Mouse (Mus musculus) C2C12 (cell line): ENCODE measurements at regions not wholly inside any gene's neighbourhood (a gene's known extent, or its start where the extent isn't known, plus 50 kb on each side); places are given as distances from the start of the nearest gene placed in this dataset.

Experiments
- H3K27me3 ChIP-seq: one replicate; pipeline ENCODE4 v1.6.1; 2011; ENCODE audit not compliant: control insufficient read depth, insufficient read depth, insufficient read length
- H3K36me3 ChIP-seq: one replicate; pipeline ENCODE4 v1.6.1; 2011; ENCODE audit not compliant: control insufficient read depth, insufficient read depth
- H3K4me3 ChIP-seq: one replicate; pipeline ENCODE4 v1.5.1; 2011; ENCODE audit warnings: mild to moderate bottlenecking, control low read depth; ENCODE audit not compliant: poor library complexity, insufficient read depth, severe bottlenecking
- H3K79me2 ChIP-seq: one replicate; pipeline ENCODE4 v1.6.1; 2011; ENCODE audit not compliant: control insufficient read depth, insufficient read depth
- H3K79me3 ChIP-seq: one replicate; pipeline ENCODE4 v1.6.1; 2011; ENCODE audit warnings: low read depth, control low read depth
- H3ac ChIP-seq: one replicate; pipeline ENCODE3; 2011; ENCODE audit warnings: low read depth; ENCODE audit not compliant: control insufficient read depth, insufficient read length
- CEBPB ChIP-seq: IDR thresholded peaks from one replicate; pipeline ENCODE4 v1.6.1; 2011; ENCODE audit warnings: low read depth, mild to moderate bottlenecking, control low read depth, moderate library complexity
- CTCF ChIP-seq: IDR thresholded peaks from one replicate; pipeline ENCODE4 v1.5.1; 2011; ENCODE audit not compliant: control insufficient read depth, insufficient read depth, insufficient read length
- FOSL1 ChIP-seq: IDR thresholded peaks from one replicate; pipeline ENCODE4 v1.8.0; 2011; ENCODE audit warnings: mild to moderate bottlenecking, low read length; ENCODE audit not compliant: poor library complexity, insufficient read depth, severe bottlenecking
- MAX ChIP-seq: IDR thresholded peaks from one replicate; pipeline ENCODE4 v1.6.1; 2011; ENCODE audit warnings: mild to moderate bottlenecking, control low read depth
- MYOD1 ChIP-seq: IDR thresholded peaks from one replicate; pipeline ENCODE4 v1.6.1; 2011; ENCODE audit warnings: low read depth; ENCODE audit not compliant: control insufficient read depth, insufficient read length
- MYOG ChIP-seq: IDR thresholded peaks from one replicate; pipeline ENCODE4 v1.6.1; 2011; ENCODE audit not compliant: control insufficient read depth, insufficient read length; ENCODE audit errors: extremely low read depth
- USF1 ChIP-seq: IDR thresholded peaks from one replicate; pipeline ENCODE4 v1.6.1; 2011; ENCODE audit warnings: low read depth, mild to moderate bottlenecking, control low read depth, moderate library complexity

- no peaks in the 10 kb centered on the region for H3K79me2 ChIP-seq
- no peaks in the 10 kb centered on the region for H3K27me3 ChIP-seq
- no peak overlapping the region for H3K4me3 ChIP-seq
- H3K36me3 ChIP-seq: no peaks in the 10 kb centered on the region
- H3K79me3 ChIP-seq: no peaks in the 10 kb centered on the region
- H3ac ChIP-seq: no peak overlapping the region
- TF ChIP-seq FOSL1: no peak
- no peak for TF ChIP-seq MYOG
- TF ChIP-seq MYOD1: no peak
These were observed 157.6 kb upstream of the Rspo3 start for GRCm38 (mm10) chr10:29693009-29693935.

GRCm38 (mm10) chr10:29689529-29689928 lies 153.9 kb upstream of the Rspo3 start:
- H3ac ChIP-seq: no peak overlapping the region
- TF ChIP-seq MAX (no peak), MYOG (no peak), FOSL1 (no peak), USF1 (no peak), CTCF (no peak), MYOD1 (no peak), CEBPB (no peak)

GRCm38 (mm10) chr10:29686982-29687381 lies 151.3 kb upstream of the Rspo3 start:
- Histone ChIP-seq H3K79me2 (no peaks in the 10 kb centered on the region), H3K79me3 (no peaks in the 10 kb centered on the region)
- no peak for TF ChIP-seq CTCF
- TF ChIP-seq CEBPB: no peak

More at GRCm38 (mm10) chr10:29689529-29689928, 153.9 kb upstream of the Rspo3 start:
- Histone ChIP-seq H3K36me3 (no peaks in the 10 kb centered on the region), H3K79me2 (no peaks in the 10 kb centered on the region), H3K27me3 (no peaks in the 10 kb centered on the region), H3K4me3 (no peak overlapping the region), H3K79me3 (no peaks in the 10 kb centered on the region)

GRCm38 (mm10) chr10:29674377-29674776 lies 138.7 kb upstream of the Rspo3 start:
- no peaks in the 10 kb centered on the region for H3K27me3 ChIP-seq
- TF ChIP-seq MAX: no peak
- TF ChIP-seq FOSL1: no peak
- TF ChIP-seq MYOD1: no peak
- no peak for TF ChIP-seq MYOG
- no peak for TF ChIP-seq CTCF
- no peak for TF ChIP-seq CEBPB
- TF ChIP-seq USF1: no peak
- no peak overlapping the region for H3ac ChIP-seq
- no peaks in the 10 kb centered on the region for H3K36me3 ChIP-seq
- H3K4me3 ChIP-seq: no peak overlapping the region
- H3K79me3 ChIP-seq: no peaks in the 10 kb centered on the region
- no peaks in the 10 kb centered on the region for H3K79me2 ChIP-seq

More at GRCm38 (mm10) chr10:29686982-29687381, 151.3 kb upstream of the Rspo3 start:
- no peaks in the 10 kb centered on the region for H3K27me3 ChIP-seq
- no peaks in the 10 kb centered on the region for H3K36me3 ChIP-seq
- H3K4me3 ChIP-seq: no peak overlapping the region
- H3ac ChIP-seq: no peak overlapping the region

- no peak overlapping the region for H3K4me3 ChIP-seq
- H3K79me3 ChIP-seq: no peaks in the 10 kb centered on the region
- no peaks in the 10 kb centered on the region for H3K36me3 ChIP-seq
- H3K79me2 ChIP-seq: no peaks in the 10 kb centered on the region
- no peaks in the 10 kb centered on the region for H3K27me3 ChIP-seq
- TF ChIP-seq CTCF (no peak), FOSL1 (no peak), CEBPB (no peak), MYOD1 (no peak), MYOG (no peak), MAX (no peak), USF1 (no peak)
- H3ac ChIP-seq: no peak overlapping the region
These were observed 126.1 kb upstream of the Rspo3 start for GRCm38 (mm10) chr10:29661752-29662151.

GRCm38 (mm10) chr10:29640249-29640648 lies 104.6 kb upstream of the Rspo3 start:
- Histone ChIP-seq H3K79me2 (no peaks in the 10 kb centered on the region), H3K36me3 (no peaks in the 10 kb centered on the region), H3K79me3 (no peaks in the 10 kb centered on the region), H3ac (no peak overlapping the region), H3K4me3 (no peak overlapping the region), H3K27me3 (no peaks in the 10 kb centered on the region)
- TF ChIP-seq CTCF: no peak
- TF ChIP-seq MYOD1: peak; percentile 92
- no peak for TF ChIP-seq FOSL1
